Mouse (Mus musculus) myocyte (in vitro differentiated cells): Measurements from ENCODE around the gene Eva1a. TPM values are rescaled to one million over a fixed set of nuclear protein-coding genes. Genes with fewer than 3 reads are reported as not detected.
A peak's percentile ranks its signal among the peaks of the same experiment; 100 is the strongest.

Experiments used
- H3K27me3 ChIP-seq: one replicate; pipeline ENCODE4 v1.6.1; 2011; ENCODE audit not compliant: control insufficient read depth, insufficient read depth, insufficient read length
- H3K36me3 ChIP-seq: one replicate; pipeline ENCODE4 v1.6.1; 2011; ENCODE audit not compliant: control insufficient read depth, insufficient read depth
- H3K4me2 ChIP-seq: one replicate; pipeline ENCODE4 v1.6.1; 2011; ENCODE audit warnings: low read depth, control low read depth
- H3K4me3 ChIP-seq: one replicate; pipeline ENCODE4 v1.5.1; 2011; ENCODE audit warnings: mild to moderate bottlenecking, control low read depth, moderate library complexity
- H3K79me2 ChIP-seq: one replicate; pipeline ENCODE4 v1.6.1; 2011; ENCODE audit not compliant: control insufficient read depth, insufficient read depth
- H3ac ChIP-seq: one replicate; pipeline ENCODE4 v1.6.1; 2011; ENCODE audit not compliant: control insufficient read depth, insufficient read length
- CEBPB ChIP-seq: IDR thresholded peaks from 2 replicates; pipeline ENCODE4 v1.6.1; 2011; ENCODE audit warnings: mild to moderate bottlenecking, moderate library complexity; ENCODE audit not compliant: poor library complexity, insufficient read depth, severe bottlenecking
- E2F4 ChIP-seq: IDR thresholded peaks from one replicate; pipeline ENCODE4 v1.6.1; 2011; ENCODE audit warnings: mild to moderate bottlenecking, control low read depth, moderate library complexity; ENCODE audit not compliant: insufficient read depth
- MAX ChIP-seq: IDR thresholded peaks from one replicate; pipeline ENCODE4 v1.6.1; 2011; ENCODE audit warnings: low read depth, mild to moderate bottlenecking, control low read depth
- MYOD1 ChIP-seq, 3 experiments: IDR thresholded peaks; one replicate each; pipeline ENCODE4 v1.6.1; 2011; ENCODE audit warnings: control low read depth in 2 of 3, low read depth in 2 of 3, mild to moderate bottlenecking in 2 of 3, moderate library complexity in 1 of 3; ENCODE audit not compliant: insufficient read length in 2 of 3, control insufficient read depth in 1 of 3
- MYOG ChIP-seq, 3 experiments: IDR thresholded peaks; one replicate each; pipeline ENCODE4 v1.6.1; 2011; ENCODE audit warnings: control low read depth in 2 of 3, low read depth in 2 of 3, mild to moderate bottlenecking in 2 of 3; ENCODE audit not compliant: insufficient read length in 2 of 3, control insufficient read depth in 1 of 3, insufficient read depth in 1 of 3
- POLR2A ChIP-seq: IDR thresholded peaks from one replicate; pipeline ENCODE4 v1.6.1; 2011; ENCODE audit warnings: low read depth, mild to moderate bottlenecking, control low read depth, moderate library complexity; ENCODE audit not compliant: insufficient read length
- POLR2AphosphoS2 ChIP-seq: IDR thresholded peaks from one replicate; pipeline ENCODE4 v1.6.1; 2011; ENCODE audit warnings: low read depth, control low read depth; ENCODE audit not compliant: insufficient read length
- REST ChIP-seq: IDR thresholded peaks from one replicate; pipeline ENCODE4 v1.6.1; 2011; ENCODE audit warnings: mild to moderate bottlenecking, control low read depth, moderate library complexity; ENCODE audit not compliant: insufficient read depth, insufficient read length
- SRF ChIP-seq: IDR thresholded peaks from one replicate; pipeline ENCODE4 v1.6.1; 2011; ENCODE audit warnings: low read depth; ENCODE audit not compliant: control insufficient read depth, insufficient read length
- TCF12 ChIP-seq: IDR thresholded peaks from one replicate; pipeline ENCODE4 v1.6.1; 2011; ENCODE audit warnings: mild to moderate bottlenecking, control low read depth; ENCODE audit not compliant: poor library complexity, insufficient read depth, severe bottlenecking
- TCF3 ChIP-seq: IDR thresholded peaks from one replicate; pipeline ENCODE4 v1.6.1; 2011; ENCODE audit warnings: low read depth, control low read depth; ENCODE audit not compliant: insufficient read length
- USF1 ChIP-seq: IDR thresholded peaks from one replicate; pipeline ENCODE4 v1.6.1; 2011; ENCODE audit warnings: low read depth, mild to moderate bottlenecking, control low read depth, moderate library complexity
- polyA plus RNA-seq: library from polyadenylated mRNA; unstranded; fragments of >200 nt; fragmentation: generic; extraction: Trizol; gene quantifications from one replicate; pipeline ENCODE4 v1.2.1, GENCODE M21; 2012; ENCODE audit warnings: missing spikeins

The Eva1a gene
- polyA plus RNA-seq, 1 experiment = 0.07 TPM

DNA sequence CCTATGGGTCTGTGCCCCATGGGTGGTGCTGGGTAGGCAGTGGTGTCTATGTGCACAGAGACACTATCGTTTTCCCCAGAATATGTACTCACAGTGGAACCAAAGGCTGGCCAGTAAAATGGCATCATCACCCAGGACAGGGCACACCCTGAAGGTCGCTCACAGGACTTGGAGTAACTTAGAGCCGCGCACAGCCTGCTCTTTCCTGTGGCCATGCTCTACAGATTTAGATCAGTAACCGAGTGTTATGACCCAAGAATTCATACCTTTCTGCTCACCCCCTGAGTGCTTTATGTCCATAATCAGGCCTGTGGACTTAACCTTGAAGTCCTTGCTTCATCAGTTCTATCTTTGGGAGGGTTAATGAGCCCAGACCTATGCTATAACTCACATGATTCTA, 77.0 kb downstream of the Eva1a start:
- TF ChIP-seq REST (no peak), TCF3 (no peak), E2F4 (no peak), SRF (no peak), MYOD1 (IDR thresholded peaks at IDR 0.05; ENCODE audit: control insufficient read depth in 1 of 3, insufficient read length in 2 of 3, low read depth in 2 of 3) (no peak)

DNA sequence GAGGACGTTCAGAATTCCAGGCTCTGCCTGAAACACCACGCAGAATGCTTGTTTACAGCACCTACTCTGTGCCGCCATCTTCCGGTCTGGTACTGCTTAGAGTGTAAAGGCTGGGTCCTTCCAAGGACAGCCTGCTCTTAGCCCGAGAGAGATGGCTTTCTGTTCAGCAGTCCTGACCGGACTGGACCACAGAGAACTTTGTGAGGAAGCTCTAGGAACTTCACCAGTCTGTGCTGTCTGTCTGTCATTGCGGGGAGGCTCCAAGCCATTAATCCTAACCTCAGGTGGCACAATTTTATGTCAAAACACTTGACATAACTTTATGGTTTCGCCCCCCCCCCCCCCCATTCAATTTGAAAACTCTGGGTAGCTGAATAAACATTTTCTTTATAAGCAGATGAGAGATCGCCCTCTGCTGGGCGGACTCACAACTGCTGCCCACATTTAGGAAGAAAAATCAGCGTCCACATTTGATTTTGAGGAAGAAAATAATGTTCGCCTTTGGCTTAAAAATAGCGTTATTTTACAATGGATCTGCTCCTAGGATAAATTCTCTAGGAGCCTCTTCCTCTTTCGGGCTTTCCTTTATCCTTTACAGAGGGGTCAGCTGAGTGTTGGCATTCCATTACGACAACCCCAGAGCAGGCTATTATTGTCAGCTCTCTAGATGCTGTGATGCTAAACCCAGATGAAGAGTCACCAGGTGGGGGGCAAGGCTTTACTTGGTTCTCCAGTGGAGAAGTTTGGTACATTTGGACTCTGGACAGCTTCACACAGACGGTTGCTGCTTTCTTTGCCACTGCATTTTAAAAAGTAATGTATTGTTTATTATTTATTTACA, 78.7 kb downstream of the Eva1a start:
- Histone ChIP-seq H3K36me3 (no peaks in the 10 kb centered on the region), H3K4me3 (no peak overlapping the region), H3ac (no peak overlapping the region), H3K4me2 (no peak overlapping the region), H3K27me3 (no peaks in the 10 kb centered on the region), H3K79me2 (no peaks in the 10 kb centered on the region)
- TF ChIP-seq USF1 = no peak
- TF ChIP-seq TCF3 = no peak
- no peak for TF ChIP-seq E2F4
- TF ChIP-seq MYOD1 (IDR thresholded peaks at IDR 0.05; ENCODE audit: control insufficient read depth in 1 of 3, insufficient read length in 2 of 3, low read depth in 2 of 3) = no peak
- TF ChIP-seq POLR2AphosphoS2 = no peak
- TF ChIP-seq REST = no peak
- TF ChIP-seq TCF12 = no peak
- no peak for TF ChIP-seq MYOG (IDR thresholded peaks at IDR 0.05; ENCODE audit: control insufficient read depth in 1 of 3, insufficient read depth in 1 of 3, insufficient read length in 2 of 3, low read depth in 2 of 3)
- no peak for TF ChIP-seq CEBPB
- TF ChIP-seq SRF = no peak
- TF ChIP-seq POLR2A = no peak
- TF ChIP-seq MAX = no peak

More for the DNA sequence above, 77.0 kb downstream of the Eva1a start:
- Histone ChIP-seq H3K4me3 (no peak overlapping the region), H3K79me2 (no peaks in the 10 kb centered on the region), H3K4me2 (no peak overlapping the region), H3K36me3 (no peaks in the 10 kb centered on the region), H3ac (no peak overlapping the region), H3K27me3 (no peaks in the 10 kb centered on the region)

DNA sequence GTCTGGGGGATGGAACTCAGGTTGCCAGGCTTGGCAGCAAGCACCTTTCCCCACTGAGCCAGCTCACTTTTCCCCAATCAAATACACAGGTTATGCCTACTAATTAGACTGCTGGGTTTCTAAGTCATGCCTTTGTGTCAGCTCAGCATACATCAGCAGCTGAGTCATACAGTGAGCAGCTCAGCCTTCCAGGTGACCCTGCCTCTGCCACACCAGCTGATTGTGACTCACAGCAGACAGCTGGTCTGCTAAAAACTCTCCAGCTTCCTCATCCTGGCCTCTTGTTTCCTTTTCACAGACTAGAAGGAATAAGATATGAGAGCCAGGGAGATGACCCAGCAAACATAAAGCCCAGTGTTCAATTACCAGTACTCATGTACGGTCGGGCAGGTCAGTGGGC, 84.3 kb downstream of the Eva1a start:
- H3K4me2 ChIP-seq = peak overlapping the region; percentile 21
- no peak overlapping the region for H3ac ChIP-seq
- H3K4me3 ChIP-seq = no peak overlapping the region
- no peak for TF ChIP-seq MAX
- no peak for TF ChIP-seq REST
- TF ChIP-seq TCF3 = peak; percentile 56
- TF ChIP-seq SRF = no peak
- peak; percentile 79 to 93 (median 92) for TF ChIP-seq MYOG (IDR thresholded peaks at IDR 0.05; ENCODE audit: control insufficient read depth in 1 of 3, insufficient read depth in 1 of 3, insufficient read length in 2 of 3, low read depth in 2 of 3)
- TF ChIP-seq POLR2A = no peak
- TF ChIP-seq TCF12 = peak; percentile 68
- TF ChIP-seq MYOD1 (IDR thresholded peaks at IDR 0.05; ENCODE audit: control insufficient read depth in 1 of 3, insufficient read length in 2 of 3, low read depth in 2 of 3) = peak; percentile 75 to 95 (median 75)
- no peak for TF ChIP-seq E2F4
- TF ChIP-seq POLR2AphosphoS2 = no peak
- no peak for TF ChIP-seq USF1
- TF ChIP-seq CEBPB = no peak
- H3K27me3 ChIP-seq = no peaks in the 10 kb centered on the region
- H3K79me2 ChIP-seq = no peaks in the 10 kb centered on the region
- no peaks in the 10 kb centered on the region for H3K36me3 ChIP-seq

DNA sequence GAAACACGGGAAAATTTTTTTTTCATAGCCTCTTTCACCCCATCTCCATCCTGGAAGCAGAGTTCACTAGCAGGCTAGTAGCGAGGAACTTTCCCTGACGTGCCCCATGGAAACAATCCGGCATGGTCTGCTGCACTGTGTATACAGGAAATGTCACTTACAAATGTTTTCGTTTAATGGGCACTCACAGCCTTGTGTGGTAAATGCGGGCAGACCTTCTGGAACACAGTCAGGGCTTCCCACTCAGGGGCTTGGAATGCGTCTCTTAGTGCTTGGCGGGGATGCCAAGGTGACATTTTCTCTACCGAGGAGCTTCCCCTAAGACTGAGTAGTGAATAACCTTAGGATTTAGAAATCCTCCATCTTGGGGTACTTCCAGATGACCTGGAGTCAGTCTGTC, 87.0 kb downstream of the Eva1a start:
- Histone ChIP-seq H3ac (no peak overlapping the region), H3K79me2 (no peaks in the 10 kb centered on the region), H3K4me2 (no peak overlapping the region), H3K36me3 (no peaks in the 10 kb centered on the region), H3K27me3 (no peaks in the 10 kb centered on the region), H3K4me3 (no peak overlapping the region)
- TF ChIP-seq TCF12 (no peak), TCF3 (no peak), MYOG (IDR thresholded peaks at IDR 0.05; ENCODE audit: control insufficient read depth in 1 of 3, insufficient read depth in 1 of 3, insufficient read length in 2 of 3, low read depth in 2 of 3) (peak in 1 of 3 experiments; percentile 7)

DNA sequence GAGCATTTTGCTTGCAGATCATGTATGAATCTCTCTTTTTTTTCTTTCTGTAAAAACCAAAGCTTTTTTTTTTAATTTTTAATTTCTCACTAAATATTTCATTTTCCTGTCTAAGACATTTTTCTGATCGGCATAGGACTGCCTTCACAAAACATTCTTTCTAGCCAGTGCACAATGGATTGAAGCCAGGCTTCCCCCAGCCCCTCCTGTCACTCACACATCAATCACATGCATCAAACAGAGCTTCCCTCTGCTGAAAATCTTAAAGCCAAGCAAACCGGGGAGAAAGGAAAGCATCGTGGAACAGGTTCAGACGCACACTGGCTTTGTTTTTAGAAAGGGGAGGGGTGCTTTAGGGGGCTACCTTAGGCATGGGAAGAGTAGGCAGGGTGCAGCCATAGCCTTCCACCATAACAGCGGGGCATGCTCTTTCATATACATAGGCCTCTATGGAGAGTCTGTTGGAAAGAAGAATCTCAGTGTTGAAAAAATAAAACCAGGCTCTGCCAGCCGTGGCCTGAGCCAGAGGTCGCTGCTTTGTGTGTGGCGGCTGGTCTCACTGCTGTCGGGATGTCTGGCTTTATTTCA, 88.9 kb downstream of the Eva1a start:
- Histone ChIP-seq H3ac (no peak overlapping the region), H3K27me3 (no peaks in the 10 kb centered on the region), H3K79me2 (no peaks in the 10 kb centered on the region), H3K36me3 (no peaks in the 10 kb centered on the region), H3K4me3 (no peak overlapping the region), H3K4me2 (no peak overlapping the region)
- TF ChIP-seq SRF = no peak
- TF ChIP-seq E2F4 = no peak
- no peak for TF ChIP-seq USF1
- no peak for TF ChIP-seq TCF12
- TF ChIP-seq MYOD1 (IDR thresholded peaks at IDR 0.05; ENCODE audit: control insufficient read depth in 1 of 3, insufficient read length in 2 of 3, low read depth in 2 of 3) = no peak
- no peak for TF ChIP-seq POLR2A
